Mouse (Mus musculus): ENCODE measurements at regions not wholly inside any gene's neighbourhood (a gene's known extent, or its start where the extent isn't known, plus 50 kb on each side); places are given as distances from the start of the nearest gene placed in this dataset.

DNA sequence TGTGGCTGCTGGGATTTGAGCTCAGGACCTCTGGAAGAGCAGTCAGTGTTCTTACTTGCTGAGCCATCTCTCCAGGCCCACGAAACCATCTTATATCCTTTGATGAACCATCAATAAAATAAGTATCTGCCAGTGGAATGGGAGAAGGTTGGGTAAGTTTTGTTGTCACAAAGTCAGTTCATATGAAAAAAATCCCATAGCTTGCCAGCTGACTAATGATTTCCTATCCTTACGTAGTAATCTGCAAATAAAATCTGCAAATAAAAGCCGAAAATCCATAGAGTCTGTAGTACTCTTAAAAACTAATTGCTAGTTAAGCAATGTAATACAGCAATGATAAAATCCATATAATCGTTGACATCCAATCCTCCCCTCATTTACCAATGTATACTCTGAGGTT lies 50.8 kb upstream of the B3galnt1 start:
- no peak for TF ChIP-seq MYOD1 (IDR thresholded peaks at IDR 0.05; ENCODE audit: control insufficient read depth in 1 of 3, insufficient read length in 2 of 3, low read depth in 2 of 3)
- TF ChIP-seq POLR2A (IDR thresholded peaks at IDR 0.05; ENCODE audit: insufficient read length, low read depth): no peak
- TF ChIP-seq USF1 (IDR thresholded peaks at IDR 0.05; ENCODE audit: low read depth): no peak
- TF ChIP-seq TCF3 (IDR thresholded peaks at IDR 0.05; ENCODE audit: insufficient read length, low read depth): no peak
- TF ChIP-seq REST (IDR thresholded peaks at IDR 0.05; ENCODE audit: insufficient read depth, insufficient read length): no peak
- TF ChIP-seq SRF (IDR thresholded peaks at IDR 0.05; ENCODE audit: control insufficient read depth, insufficient read length, low read depth): no peak
- TF ChIP-seq E2F4 (IDR thresholded peaks at IDR 0.05; ENCODE audit: insufficient read depth): no peak

Data from myocyte (in vitro differentiated cells).